Mouse (Mus musculus): ENCODE measurements around the gene Ank2. TPM values are rescaled to one million over a fixed set of nuclear protein-coding genes. Genes with fewer than 3 reads are reported as not detected.

Gene Ank2
- polyA plus RNA-seq, 1 experiment from 2014 or later = 169 TPM

DNA sequence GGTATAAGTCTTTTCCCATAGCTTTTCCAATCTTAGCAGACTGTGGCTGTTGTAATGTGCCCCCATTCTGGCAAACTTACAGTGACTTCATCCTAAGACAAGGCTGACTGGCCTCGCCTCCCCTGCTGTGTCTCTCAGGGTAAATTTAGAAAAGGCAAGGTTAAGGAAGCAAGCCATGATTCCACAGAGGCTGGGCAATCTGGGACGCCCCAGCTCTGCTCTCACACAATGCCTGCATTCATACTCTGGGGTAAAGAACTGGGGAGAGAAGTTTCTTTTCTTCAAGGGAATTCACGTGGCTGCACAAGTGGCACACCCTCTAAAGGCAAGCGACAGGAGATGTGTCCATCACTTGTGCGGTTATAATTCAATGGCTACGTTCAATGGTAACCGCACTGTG is 505.0 kb downstream of the Ank2 start:
- Histone ChIP-seq H3K9me3 (ENCODE audit: control insufficient read depth, low read length) (no peaks in the 10 kb centered on the region), H3K4me3 (ENCODE audit: low read length) (no peak overlapping the region), H3K27ac (ENCODE audit: low read depth, low read length) (no peak overlapping the region), H3K4me2 (ENCODE audit: low read length) (no peak overlapping the region), H3K9ac (ENCODE audit: low read depth, low read length) (no peak overlapping the region), H3K36me3 (ENCODE audit: control insufficient read depth, insufficient read depth, low read length) (peaks cover 4% of the 10 kb centered on the region; the same call in 1 of the 2 replicates), H3K4me1 (ENCODE audit: control insufficient read depth, insufficient read depth, low read depth, low read length) (peaks cover 22% of the 10 kb centered on the region), H3K27me3 (replicated peaks; ENCODE audit: control insufficient read depth, insufficient read depth, low read length) (no peaks in the 10 kb centered on the region)
- WGBS = 24% methylated on average over 7 of the region's 7 CpGs
- ATAC-seq = peak; percentile 22; the same call in 1 of the 2 replicates

DNA sequence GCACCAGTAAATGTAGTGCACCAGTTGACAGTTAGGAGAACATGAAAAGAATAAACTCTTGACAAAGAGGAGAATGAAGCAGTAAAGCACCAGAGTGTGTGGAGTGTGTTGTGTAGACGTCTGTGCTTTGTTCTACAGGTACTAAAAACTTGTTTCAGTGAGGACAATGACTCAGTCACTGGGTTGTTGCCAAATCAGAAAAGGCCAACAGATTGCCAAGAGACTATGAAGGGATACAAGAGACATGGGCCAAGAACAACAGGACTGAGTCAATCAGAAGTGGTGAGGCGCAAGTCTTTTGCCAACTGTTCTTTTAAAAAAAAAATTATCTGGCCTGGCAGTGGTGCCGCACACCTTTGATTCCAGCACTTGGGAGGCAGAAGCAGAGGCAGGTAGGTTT is 509.2 kb downstream of the Ank2 start:
- Histone ChIP-seq H3K4me2 (ENCODE audit: low read length) (no peak overlapping the region), H3K36me3 (ENCODE audit: control insufficient read depth, insufficient read depth, low read length) (peaks cover 13% of the 10 kb centered on the region), H3K27ac (ENCODE audit: low read depth, low read length) (no peak overlapping the region), H3K4me1 (ENCODE audit: control insufficient read depth, insufficient read depth, low read depth, low read length) (no peaks in the 10 kb centered on the region), H3K9ac (ENCODE audit: low read depth, low read length) (no peak overlapping the region), H3K4me3 (ENCODE audit: low read length) (no peak overlapping the region), H3K9me3 (ENCODE audit: control insufficient read depth, low read length) (no peaks in the 10 kb centered on the region), H3K27me3 (replicated peaks; ENCODE audit: control insufficient read depth, insufficient read depth, low read length) (no peaks in the 10 kb centered on the region)
- no peak for ATAC-seq
- WGBS = 67% methylated on average over 3 of the region's 3 CpGs

GRCm38 (mm10) chr3:126986687-126987086 is 512.5 kb downstream of the Ank2 start:
- no peak overlapping the region for H3K9ac ChIP-seq (ENCODE audit: low read depth, low read length)
- H3K4me1 ChIP-seq (ENCODE audit: control insufficient read depth, insufficient read depth, low read depth, low read length) = no peaks in the 10 kb centered on the region
- H3K27me3 ChIP-seq (replicated peaks; ENCODE audit: control insufficient read depth, insufficient read depth, low read length) = no peaks in the 10 kb centered on the region
- WGBS = 84% methylated on average over 3 of the region's 3 CpGs
- no peak overlapping the region for H3K4me3 ChIP-seq (ENCODE audit: low read length)
- H3K9me3 ChIP-seq (ENCODE audit: control insufficient read depth, low read length) = no peaks in the 10 kb centered on the region
- no peak for ATAC-seq
- no peak overlapping the region for H3K27ac ChIP-seq (ENCODE audit: low read depth, low read length)
- no peak overlapping the region for H3K4me2 ChIP-seq (ENCODE audit: low read length)
- peaks cover 13% of the 10 kb centered on the region for H3K36me3 ChIP-seq (ENCODE audit: control insufficient read depth, insufficient read depth, low read length)

- H3K4me2 ChIP-seq (ENCODE audit: low read length) = no peak overlapping the region
- no peaks in the 10 kb centered on the region for H3K27me3 ChIP-seq (replicated peaks; ENCODE audit: control insufficient read depth, insufficient read depth, low read length)
- H3K9me3 ChIP-seq (ENCODE audit: control insufficient read depth, low read length) = no peaks in the 10 kb centered on the region
- H3K9ac ChIP-seq (ENCODE audit: low read depth, low read length) = no peak overlapping the region
- H3K4me3 ChIP-seq (ENCODE audit: low read length) = no peak overlapping the region
- WGBS = 89% methylated on average over 5 of the region's 5 CpGs
- peaks cover 20% of the 10 kb centered on the region for H3K36me3 ChIP-seq (ENCODE audit: control insufficient read depth, insufficient read depth, low read length)
- H3K27ac ChIP-seq (ENCODE audit: low read depth, low read length) = no peak overlapping the region
- no peak for ATAC-seq
- H3K4me1 ChIP-seq (ENCODE audit: control insufficient read depth, insufficient read depth, low read depth, low read length) = no peaks in the 10 kb centered on the region
Observed at GRCm38 (mm10) chr3:126982814-126983213, 516.3 kb downstream of the Ank2 start.

DNA sequence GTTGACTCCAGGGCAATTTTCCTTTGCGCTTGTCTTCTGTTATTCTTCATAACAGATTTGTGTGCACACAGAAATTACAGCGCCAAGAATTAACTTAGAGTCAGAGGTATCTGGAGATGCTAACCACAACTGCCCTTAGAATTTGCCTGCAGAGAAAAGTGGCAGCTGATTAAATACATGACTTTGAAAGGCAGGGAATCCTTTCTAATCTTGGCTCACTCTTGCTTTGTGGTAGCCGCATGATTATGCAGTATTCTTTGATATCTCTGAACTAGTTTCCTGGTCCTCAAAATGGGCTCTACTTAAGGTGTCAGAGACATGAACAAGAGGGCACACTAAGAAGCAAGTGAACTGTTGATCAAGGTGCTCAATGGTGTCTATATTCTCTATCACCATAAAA is 518.0 kb downstream of the Ank2 start:
- Histone ChIP-seq H3K4me3 (ENCODE audit: low read length) (no peak overlapping the region), H3K36me3 (ENCODE audit: control insufficient read depth, insufficient read depth, low read length) (peaks cover 11% of the 10 kb centered on the region), H3K4me2 (ENCODE audit: low read length) (no peak overlapping the region), H3K27me3 (replicated peaks; ENCODE audit: control insufficient read depth, insufficient read depth, low read length) (no peaks in the 10 kb centered on the region), H3K4me1 (ENCODE audit: control insufficient read depth, insufficient read depth, low read depth, low read length) (no peaks in the 10 kb centered on the region), H3K27ac (ENCODE audit: low read depth, low read length) (no peak overlapping the region), H3K9me3 (ENCODE audit: control insufficient read depth, low read length) (no peaks in the 10 kb centered on the region), H3K9ac (ENCODE audit: low read depth, low read length) (no peak overlapping the region)
- 97% methylated on average over 3 of the region's 3 CpGs for WGBS
- no peak for ATAC-seq

- no peak overlapping the region for H3K4me3 ChIP-seq (ENCODE audit: low read length)
- 73% methylated on average over 3 of the region's 3 CpGs for WGBS
Observed at GRCm38 (mm10) chr3:126979635-126980034, 519.5 kb downstream of the Ank2 start.

GRCm38 (mm10) chr3:126978768-126979410 is 520.3 kb downstream of the Ank2 start:
- ATAC-seq = peak; percentile 70
- no peak overlapping the region for H3K9ac ChIP-seq (ENCODE audit: low read depth, low read length)

More at GRCm38 (mm10) chr3:126979635-126980034, 519.5 kb downstream of the Ank2 start:
- Histone ChIP-seq H3K27me3 (replicated peaks; ENCODE audit: control insufficient read depth, insufficient read depth, low read length) (no peaks in the 10 kb centered on the region), H3K9ac (ENCODE audit: low read depth, low read length) (no peak overlapping the region), H3K4me2 (ENCODE audit: low read length) (no peak overlapping the region), H3K27ac (ENCODE audit: low read depth, low read length) (no peak overlapping the region), H3K4me1 (ENCODE audit: control insufficient read depth, insufficient read depth, low read depth, low read length) (no peaks in the 10 kb centered on the region), H3K9me3 (ENCODE audit: control insufficient read depth, low read length) (no peaks in the 10 kb centered on the region), H3K36me3 (ENCODE audit: control insufficient read depth, insufficient read depth, low read length) (peaks cover 11% of the 10 kb centered on the region)
- ATAC-seq = no peak

DNA sequence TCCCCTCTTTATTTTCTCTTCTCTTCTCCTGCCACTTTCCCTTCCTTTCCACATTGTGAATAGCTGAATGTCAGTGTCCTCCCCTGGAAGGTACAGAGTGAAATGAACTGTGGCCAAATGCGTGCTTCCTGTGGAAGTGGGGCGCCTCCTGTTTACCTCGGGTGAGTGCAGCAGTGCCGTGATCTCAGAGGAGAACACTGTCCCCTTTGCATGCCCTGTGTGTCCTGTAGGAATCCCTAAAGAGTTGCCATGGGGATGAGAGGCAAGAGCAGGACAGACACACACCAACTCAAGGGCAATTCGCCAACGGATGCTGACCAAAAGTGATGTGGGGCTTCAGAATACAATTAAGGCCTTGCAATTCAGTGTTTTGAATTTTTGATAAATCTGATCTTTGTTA is 521.8 kb downstream of the Ank2 start:
- H3K27ac ChIP-seq (ENCODE audit: low read depth, low read length) = peak overlapping the region; percentile 7; the same call in 1 of the 2 replicates
- H3K9ac ChIP-seq (ENCODE audit: low read depth, low read length) = no peak overlapping the region
- H3K4me3 ChIP-seq (ENCODE audit: low read length) = no peak overlapping the region
- no peaks in the 10 kb centered on the region for H3K9me3 ChIP-seq (ENCODE audit: control insufficient read depth, low read length)
- H3K36me3 ChIP-seq (ENCODE audit: control insufficient read depth, insufficient read depth, low read length) = peaks cover 13% of the 10 kb centered on the region
- ATAC-seq = peak; percentile 62; the same call in 1 of the 2 replicates
- H3K27me3 ChIP-seq (replicated peaks; ENCODE audit: control insufficient read depth, insufficient read depth, low read length) = no peaks in the 10 kb centered on the region
- no peaks in the 10 kb centered on the region for H3K4me1 ChIP-seq (ENCODE audit: control insufficient read depth, insufficient read depth, low read depth, low read length)
- H3K4me2 ChIP-seq (ENCODE audit: low read length) = no peak overlapping the region
- 41% methylated on average over 6 of the region's 6 CpGs for WGBS

More at GRCm38 (mm10) chr3:126978768-126979410, 520.3 kb downstream of the Ank2 start:
- Histone ChIP-seq H3K4me2 (ENCODE audit: low read length) (no peak overlapping the region), H3K4me1 (ENCODE audit: control insufficient read depth, insufficient read depth, low read depth, low read length) (no peaks in the 10 kb centered on the region), H3K9me3 (ENCODE audit: control insufficient read depth, low read length) (no peaks in the 10 kb centered on the region), H3K4me3 (ENCODE audit: low read length) (no peak overlapping the region), H3K27ac (ENCODE audit: low read depth, low read length) (no peak overlapping the region), H3K36me3 (ENCODE audit: control insufficient read depth, insufficient read depth, low read length) (peaks cover 11% of the 10 kb centered on the region), H3K27me3 (replicated peaks; ENCODE audit: control insufficient read depth, insufficient read depth, low read length) (no peaks in the 10 kb centered on the region)
- WGBS = 62% methylated on average over 11 of the region's 11 CpGs

DNA sequence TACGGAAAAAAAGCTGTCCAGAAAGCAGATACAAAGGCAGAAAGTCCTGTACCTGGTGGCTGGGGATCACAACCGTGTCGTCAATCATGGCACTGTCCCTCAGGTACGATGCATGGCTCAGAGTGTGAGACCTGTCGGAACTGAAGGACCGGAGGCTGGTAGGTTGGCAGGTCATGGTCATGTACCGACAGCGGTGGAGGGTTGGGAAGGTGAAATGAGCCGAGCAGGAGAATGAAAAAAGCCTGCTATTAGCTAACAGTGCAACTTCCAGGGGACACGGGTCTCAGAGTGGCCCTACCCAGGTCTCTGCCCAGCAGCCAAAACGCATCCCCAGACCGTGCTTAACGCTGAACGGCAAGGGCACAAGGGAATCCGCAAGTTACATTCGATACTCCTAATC is 522.4 kb downstream of the Ank2 start:
- no peak for ATAC-seq
- Histone ChIP-seq H3K9ac (ENCODE audit: low read depth, low read length) (no peak overlapping the region), H3K36me3 (ENCODE audit: control insufficient read depth, insufficient read depth, low read length) (peaks cover 14% of the 10 kb centered on the region), H3K4me3 (ENCODE audit: low read length) (no peak overlapping the region), H3K4me2 (ENCODE audit: low read length) (no peak overlapping the region), H3K27ac (ENCODE audit: low read depth, low read length) (no peak overlapping the region; the same call in 1 of the 2 replicates), H3K9me3 (ENCODE audit: control insufficient read depth, low read length) (no peaks in the 10 kb centered on the region), H3K27me3 (replicated peaks; ENCODE audit: control insufficient read depth, insufficient read depth, low read length) (no peaks in the 10 kb centered on the region), H3K4me1 (ENCODE audit: control insufficient read depth, insufficient read depth, low read depth, low read length) (no peaks in the 10 kb centered on the region)
- 68% methylated on average over 16 of the region's 16 CpGs for WGBS

Measured in hindbrain, embryonic 16.5 days (tissue).